Mouse (Mus musculus): ENCODE data around the gene Pus1. TPM values are rescaled to one million over a fixed set of nuclear protein-coding genes. Genes with fewer than 3 reads are reported as not detected.

Gene Pus1
- total RNA-seq (2021) = 10 to 100 TPM; 12.1 to 15.6 TPM
- long read RNA-seq, experiment 1, transcript Pus1-202 (6 exons, 1,814 nt) = major isoform, 9 of 17 reads
- long read RNA-seq, experiment 1, partial matches to known transcripts = 1 of 17 reads
- long read RNA-seq, experiment 1, other reads (novel, unspliced or antisense) = 3 of 17 reads
- long read RNA-seq, experiment 2, transcript Pus1-202 (6 exons, 1,814 nt) = major isoform, 6 of 16 reads
- long read RNA-seq, experiment 2, partial matches to known transcripts = 3 of 16 reads
- long read RNA-seq, experiment 2, other reads (novel, unspliced or antisense) = 4 of 16 reads

- intact Hi-C loops (cut with DNase I; ENCODE audit: low total_unique reads) = no loop called here
- DNase-seq = peak; percentile 96
Measured at GRCm38 (mm10) chr5:110779998-110780760, at the start of gene Pus1. TSS of gene Pus1 (minus strand) at chr5:110780659.

- no peak for DNase-seq
- intact Hi-C loops (cut with DNase I; ENCODE audit: low total_unique reads) = no loop called here
Measured at GRCm38 (mm10) chr5:110827576-110827975, 47.1 kb upstream of the Pus1 start.

GRCm38 (mm10) chr5:110826781-110827495 lies 46.5 kb upstream of the Pus1 start:
- intact Hi-C loops (cut with DNase I; ENCODE audit: low total_unique reads) = no loop called here

GRCm38 (mm10) chr5:110824421-110824820 lies 44.0 kb upstream of the Pus1 start:
- intact Hi-C loops (cut with DNase I; ENCODE audit: low total_unique reads) = no loop called here
- DNase-seq = no peak

More at GRCm38 (mm10) chr5:110826781-110827495, 46.5 kb upstream of the Pus1 start:
- no peak for DNase-seq

- intact Hi-C loops (cut with DNase I; ENCODE audit: low total_unique reads) = no loop called here
- peak; percentile 100 for DNase-seq
Measured at GRCm38 (mm10) chr5:110809667-110810325, 29.3 kb upstream of the Pus1 start, which contains the start of gene Ulk1. TSS of gene Ulk1 (minus strand) at chr5:110810097.

- intact Hi-C loops (cut with DNase I; ENCODE audit: low total_unique reads) = no loop called here
Measured at GRCm38 (mm10) chr5:110808821-110809666, 28.6 kb upstream of the Pus1 start.

GRCm38 (mm10) chr5:110808061-110808631 lies 27.7 kb upstream of the Pus1 start:
- intact Hi-C loops (cut with DNase I; ENCODE audit: low total_unique reads) = no loop called here
- DNase-seq = peak; percentile 89

More at GRCm38 (mm10) chr5:110808821-110809666, 28.6 kb upstream of the Pus1 start:
- DNase-seq = no peak

GRCm38 (mm10) chr5:110807453-110807852 lies 27.0 kb upstream of the Pus1 start:
- DNase-seq = no peak
- intact Hi-C loops (cut with DNase I; ENCODE audit: low total_unique reads) = no loop called here

- intact Hi-C loops (cut with DNase I; ENCODE audit: low total_unique reads) = no loop called here
Measured at GRCm38 (mm10) chr5:110806676-110807075, 26.2 kb upstream of the Pus1 start.

GRCm38 (mm10) chr5:110806154-110806553 lies 25.7 kb upstream of the Pus1 start:
- intact Hi-C loops (cut with DNase I; ENCODE audit: low total_unique reads) = no loop called here
- no peak for DNase-seq

More at GRCm38 (mm10) chr5:110806676-110807075, 26.2 kb upstream of the Pus1 start:
- no peak for DNase-seq

- no peak for DNase-seq
- intact Hi-C loops (cut with DNase I; ENCODE audit: low total_unique reads) = no loop called here
Measured at GRCm38 (mm10) chr5:110804012-110804743, 23.7 kb upstream of the Pus1 start.

- intact Hi-C loops (cut with DNase I; ENCODE audit: low total_unique reads) = no loop called here
- no peak for DNase-seq
Measured at GRCm38 (mm10) chr5:110802809-110803208, 22.4 kb upstream of the Pus1 start.

- peak; percentile 63 for DNase-seq
- intact Hi-C loops (cut with DNase I; ENCODE audit: low total_unique reads) = no loop called here
Measured at GRCm38 (mm10) chr5:110802186-110802585, 21.7 kb upstream of the Pus1 start.

GRCm38 (mm10) chr5:110801036-110801624 lies 20.7 kb upstream of the Pus1 start:
- intact Hi-C loops (cut with DNase I; ENCODE audit: low total_unique reads) = no loop called here
- no peak for DNase-seq

GRCm38 (mm10) chr5:110797696-110798095 lies 17.2 kb upstream of the Pus1 start:
- intact Hi-C loops (cut with DNase I; ENCODE audit: low total_unique reads) = no loop called here
- DNase-seq = no peak

- DNase-seq = peak; percentile 47
Measured at GRCm38 (mm10) chr5:110794363-110794762, 13.9 kb upstream of the Pus1 start.

GRCm38 (mm10) chr5:110788684-110789083 lies 8.2 kb upstream of the Pus1 start:
- DNase-seq = no peak
- intact Hi-C loops (cut with DNase I; ENCODE audit: low total_unique reads) = no loop called here

More at GRCm38 (mm10) chr5:110794363-110794762, 13.9 kb upstream of the Pus1 start:
- intact Hi-C loops (cut with DNase I; ENCODE audit: low total_unique reads) = no loop called here
